Mouse (Mus musculus) macrophage (primary cell): Measurements from ENCODE around the gene Gatm. TPM values are rescaled to one million over a fixed set of nuclear protein-coding genes. Genes with fewer than 3 reads are reported as not detected.

Experiments used
- polyA plus RNA-seq: library from polyadenylated mRNA; stranded (reverse); fragments of 250-400 nt; gene quantifications from 3 replicates; pipeline ENCODE4 v1.2.4, GENCODE M21; 2018; ENCODE audit warnings: inconsistent platforms

Gene Gatm
- polyA plus RNA-seq, 1 experiment from 2014 or later = 54.1 TPM

Other genes starting within 250 kb of the Gatm start
- gene Shf, start 242.1 kb downstream of the Gatm start, polyA plus RNA-seq = 0.98 to 1.2 TPM (median 1.1 TPM) in 3 replicates
- gene Slc28a2, start 184.8 kb downstream of the Gatm start, polyA plus RNA-seq = 7.0 to 11.5 TPM (median 10.0 TPM) in 3 replicates
- 0.04 TPM in 1 of 3 replicates, not detected in the others for gene Gm14085, start 126.4 kb downstream of the Gatm start, polyA plus RNA-seq
- gene AA467197, start 25.7 kb upstream of the Gatm start, polyA plus RNA-seq = 1.6 to 4.9 TPM (median 3.7 TPM) in 3 replicates
- 2.5 to 4.7 TPM (median 3.1 TPM) in 3 replicates for gene Slc30a4, start 91.4 kb upstream of the Gatm start, polyA plus RNA-seq
- gene Bloc1s6, start 127.2 kb upstream of the Gatm start, polyA plus RNA-seq = 46.9 to 66.1 TPM (median 61.2 TPM) in 3 replicates
- gene Sqor, start 153.9 kb upstream of the Gatm start, polyA plus RNA-seq = 40.5 to 43.9 TPM (median 43.6 TPM) in 3 replicates